Comparison of ENCODE assay signal across 10 mouse cellular contexts in genomic region chr5:120490679-120491192, GRCm38 (mm10). TPM values are rescaled to one million over a fixed set of nuclear protein-coding genes. Genes with fewer than 3 reads are reported as not detected.
A peak's percentile ranks its signal among the peaks of the same experiment; 100 is the strongest.
DNase-seq lines count a peak whose midpoint lies in the region; ATAC-seq lines count a peak whose summit lies in the region.
"Had no signal": no experiment of that assay in that cellular context is flagged by ENCODE, and none has a peak within 500 bp of the region (broad histone marks: within the 10 kb centered on the region; RNA-seq: fewer than 3 reads in every experiment).

No protein-coding gene starts in this region.

- H3K9ac ChIP-seq in hindbrain, embryonic 14.5 days: no peak overlapping the region
- H3K9ac ChIP-seq in neural tube, embryonic 14.5 days (replicated peaks; ENCODE audit: low read depth, low read length): no peak overlapping the region
- H3K9ac ChIP-seq: liver, embryonic 14.5 days had no signal

- no peak overlapping the region for H3K4me2 ChIP-seq in hindbrain, embryonic 14.5 days (replicated peaks)
- H3K4me2 ChIP-seq in neural tube, embryonic 14.5 days (ENCODE audit: low read depth, low read length): no peak overlapping the region

- H3K27me3 ChIP-seq in hindbrain, embryonic 14.5 days (ENCODE audit: control insufficient read depth, insufficient read depth, low read length): no peaks in the 10 kb centered on the region
- H3K27me3 ChIP-seq in hindbrain, embryonic 10.5 days (ENCODE audit: insufficient read depth, poor library complexity, severe bottlenecking): no peaks in the 10 kb centered on the region
- no peaks in the 10 kb centered on the region for H3K27me3 ChIP-seq in neural tube, embryonic 14.5 days (ENCODE audit: control insufficient read depth, insufficient read depth, low read length)

- no peaks in the 10 kb centered on the region for H3K9me3 ChIP-seq in hindbrain, embryonic 14.5 days (ENCODE audit: control insufficient read depth, low read length)
- no peaks in the 10 kb centered on the region for H3K9me3 ChIP-seq in hindbrain, embryonic 10.5 days
- H3K9me3 ChIP-seq in neural tube, embryonic 14.5 days (ENCODE audit: control insufficient read depth, low read length): no peaks in the 10 kb centered on the region

- 63% methylated on average over 8 of the region's 8 CpGs for WGBS in hindbrain, embryonic 14.5 days
- WGBS in hindbrain, embryonic 10.5 days: 86% methylated on average over 8 of the region's 8 CpGs
- 68% methylated on average over 8 of the region's 8 CpGs for WGBS in neural tube, embryonic 14.5 days

- peak; percentile 38; the same call in 1 of the 2 replicates for ATAC-seq in hindbrain, embryonic 14.5 days (ENCODE audit: low FRiP score)
- no peak for ATAC-seq in neural tube, embryonic 14.5 days (ENCODE audit: low read depth)

- no peak overlapping the region for H3K27ac ChIP-seq in hindbrain, embryonic 14.5 days
- no peak overlapping the region for H3K27ac ChIP-seq in hindbrain, embryonic 10.5 days
- peak overlapping the region; percentile 45; the same call in 1 of the 2 replicates for H3K27ac ChIP-seq in neural tube, embryonic 14.5 days (ENCODE audit: low read depth, low read length)
- H3K27ac ChIP-seq: liver, embryonic 14.5 days had no signal

- peaks cover 37% of the 10 kb centered on the region for H3K36me3 ChIP-seq in hindbrain, embryonic 14.5 days (replicated peaks; ENCODE audit: control insufficient read depth, insufficient read depth)
- H3K36me3 ChIP-seq in hindbrain, embryonic 10.5 days: peaks cover 94% of the 10 kb centered on the region
- peaks cover 11% of the 10 kb centered on the region; the same call in 1 of the 2 replicates for H3K36me3 ChIP-seq in neural tube, embryonic 14.5 days (ENCODE audit: control insufficient read depth, insufficient read depth, low read length)

- DNase-seq in hindbrain, embryonic 14.5 days (ENCODE audit: low spot score): peak; percentile 47
- no peak for DNase-seq in hindbrain, embryonic 10.5 days (ENCODE audit: low spot score)
- peak; percentile 36 for DNase-seq in right cerebral cortex, adult 18-20 months
- DNase-seq in right cerebral cortex, postnatal 25 days: no peak
- peak; percentile 29 for DNase-seq in heart, adult 8-10 months (ENCODE audit: low spot score)
- no peak for DNase-seq in yolk sac, embryonic 10.5 days (ENCODE audit: low spot score)
- DNase-seq in embryo, embryonic 9.5 days (ENCODE audit: extremely low spot score): no peak

- no peak overlapping the region for H3K4me3 ChIP-seq in hindbrain, embryonic 14.5 days (replicated peaks; ENCODE audit: low read length)
- no peak overlapping the region for H3K4me3 ChIP-seq in hindbrain, embryonic 10.5 days
- H3K4me3 ChIP-seq in neural tube, embryonic 14.5 days (ENCODE audit: low read depth, low read length): no peak overlapping the region

- H3K4me1 ChIP-seq in hindbrain, embryonic 14.5 days (replicated peaks; ENCODE audit: control insufficient read depth, insufficient read depth, low read length): no peaks in the 10 kb centered on the region
- H3K4me1 ChIP-seq in hindbrain, embryonic 10.5 days (replicated peaks): peaks cover 23% of the 10 kb centered on the region
- H3K4me1 ChIP-seq in neural tube, embryonic 14.5 days (ENCODE audit: control insufficient read depth, insufficient read depth, low read length): no peaks in the 10 kb centered on the region

RNA-seq across cellular contexts. Expression of gene Plbd2, which starts 12.7 kb away (rescaled TPM):
- 26.8 and 28.8 TPM in 2 replicates for polyA plus RNA-seq in hindbrain, embryonic 14.5 days (2014; fragmentation: Nextera tagmentation; extraction: Ambion mirVana)
- polyA plus RNA-seq in hindbrain, embryonic 10.5 days (2016; fragmentation: Nextera tagmentation; extraction: Ambion mirVana): 42.5 and 43.0 TPM in 2 replicates
- 10 to 100 TPM; 46.7 to 54.2 (median 49.5) TPM for total RNA-seq in heart, adult 8-10 months (2022)
- polyA plus RNA-seq in neural tube, embryonic 14.5 days (2014; fragmentation: Nextera tagmentation; extraction: Ambion mirVana): 30.8 and 30.9 TPM in 2 replicates

RNA-seq across cellular contexts. Expression of gene Sds, which starts 14.4 kb away (rescaled TPM):
- polyA plus RNA-seq in hindbrain, embryonic 14.5 days (2014; fragmentation: Nextera tagmentation; extraction: Ambion mirVana): not detected in 2 replicates
- polyA plus RNA-seq in hindbrain, embryonic 10.5 days (2016; fragmentation: Nextera tagmentation; extraction: Ambion mirVana): not detected in 2 replicates
- total RNA-seq in heart, adult 8-10 months (2022): 1 to 10 TPM; 1.4 to 4.9 (median 1.7) TPM
- 0.29 TPM in 1 of 2 replicates, not detected in the other for polyA plus RNA-seq in neural tube, embryonic 14.5 days (2014; fragmentation: Nextera tagmentation; extraction: Ambion mirVana)
- polyA plus RNA-seq: spleen, adult 2 months had no signal

RNA-seq across cellular contexts. Expression of gene Sdsl, which starts 18.1 kb away (rescaled TPM):
- polyA plus RNA-seq in hindbrain, embryonic 14.5 days (2014; fragmentation: Nextera tagmentation; extraction: Ambion mirVana): 6.1 and 7.7 TPM in 2 replicates
- 6.2 and 7.9 TPM in 2 replicates for polyA plus RNA-seq in hindbrain, embryonic 10.5 days (2016; fragmentation: Nextera tagmentation; extraction: Ambion mirVana)
- total RNA-seq in heart, adult 8-10 months (2022): 10 to 100 TPM in 1 of 4 experiments, 1 to 10 TPM in 3; 8.6 to 11.4 (median 9.5) TPM
- polyA plus RNA-seq in neural tube, embryonic 14.5 days (2014; fragmentation: Nextera tagmentation; extraction: Ambion mirVana): 5.8 and 8.3 TPM in 2 replicates

RNA-seq across cellular contexts. Expression of gene Slc8b1, which starts 20.2 kb away (rescaled TPM):
- 1.3 and 1.4 TPM in 2 replicates for polyA plus RNA-seq in hindbrain, embryonic 14.5 days (2014; fragmentation: Nextera tagmentation; extraction: Ambion mirVana)
- polyA plus RNA-seq in hindbrain, embryonic 10.5 days (2016; fragmentation: Nextera tagmentation; extraction: Ambion mirVana): 4.4 and 5.8 TPM in 2 replicates
- 10 to 100 TPM in 2 of 4 experiments, 1 to 10 TPM in 2; 8.2 to 12.4 (median 10.0) TPM for total RNA-seq in heart, adult 8-10 months (2022)
- 0.95 and 2.1 TPM in 2 replicates for polyA plus RNA-seq in neural tube, embryonic 14.5 days (2014; fragmentation: Nextera tagmentation; extraction: Ambion mirVana)

RNA-seq across cellular contexts. Expression of gene Lhx5, which starts 59.2 kb away (rescaled TPM):
- polyA plus RNA-seq in hindbrain, embryonic 14.5 days (2014; fragmentation: Nextera tagmentation; extraction: Ambion mirVana): 20.4 and 23.1 TPM in 2 replicates
- polyA plus RNA-seq in hindbrain, embryonic 10.5 days (2016; fragmentation: Nextera tagmentation; extraction: Ambion mirVana): 12.1 and 34.0 TPM in 2 replicates
- not detected for total RNA-seq in heart, adult 8-10 months (2022)
- 27.6 and 28.1 TPM in 2 replicates for polyA plus RNA-seq in neural tube, embryonic 14.5 days (2014; fragmentation: Nextera tagmentation; extraction: Ambion mirVana)
- polyA plus RNA-seq: liver, embryonic 14.5 days; spleen, adult 2 months had no signal

Comparison
In these comparisons a context has a peak if more than half of its experiments do, and no peak if none do; other contexts are left out.
1. DNase-seq: peak in hindbrain, embryonic 14.5 days (single experiment), right cerebral cortex, adult 18-20 months (single experiment) and heart, adult 8-10 months (single experiment); none in hindbrain, embryonic 10.5 days (single experiment), right cerebral cortex, postnatal 25 days (single experiment), yolk sac, embryonic 10.5 days (single experiment) and embryo, embryonic 9.5 days (single experiment).